Mouse (Mus musculus): ENCODE measurements around the gene Rhox11. TPM values are rescaled to one million over a fixed set of nuclear protein-coding genes. Genes with fewer than 3 reads are reported as not detected.
"Not testable (repeated sequence)": the region's sequence is repeated elsewhere in the genome, so short reads cannot be mapped to it uniquely, and the experiment has no call there.

Gene Rhox11
- not detected in 2 replicates for total RNA-seq (2017)

GRCm38 (mm10) chrX:38085041-38085440, at the start of gene Rhox11:
TSS of gene Rhox11 (minus strand) at chrX:38085141.
- ATAC-seq (replicated peaks in 1 of 2; ENCODE audit: insufficient read depth in 1 of 2, low FRiP score in 2 of 2, low TSS enrichment in 1 of 2, low read depth in 1 of 2, poor library complexity in 2 of 2, severe bottlenecking in 2 of 2): no peak

DNA sequence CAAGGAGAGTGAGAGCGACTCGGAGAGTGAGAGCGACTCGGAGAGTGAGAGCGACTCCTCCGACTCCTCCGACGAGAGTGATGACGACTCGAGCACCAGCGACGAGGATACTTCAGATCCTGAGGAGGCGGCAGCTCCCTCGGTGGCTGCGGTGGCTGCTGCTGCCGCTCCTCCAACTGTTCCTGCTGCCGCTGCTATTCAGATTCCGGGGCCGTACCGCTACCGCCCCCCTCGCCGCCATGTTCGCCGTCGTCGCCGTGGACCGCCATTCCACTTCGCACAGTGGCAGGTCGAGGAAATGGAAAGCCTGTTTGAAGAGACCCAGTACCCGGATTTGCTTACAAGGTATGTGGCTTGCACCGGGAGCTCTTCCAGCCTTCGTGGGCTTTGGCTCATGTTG, 36.5 kb upstream of the Rhox11 start:
- ATAC-seq (replicated peaks in 1 of 2; ENCODE audit: insufficient read depth in 1 of 2, low FRiP score in 2 of 2, low TSS enrichment in 1 of 2, low read depth in 1 of 2, poor library complexity in 2 of 2, severe bottlenecking in 2 of 2): no peak

DNA sequence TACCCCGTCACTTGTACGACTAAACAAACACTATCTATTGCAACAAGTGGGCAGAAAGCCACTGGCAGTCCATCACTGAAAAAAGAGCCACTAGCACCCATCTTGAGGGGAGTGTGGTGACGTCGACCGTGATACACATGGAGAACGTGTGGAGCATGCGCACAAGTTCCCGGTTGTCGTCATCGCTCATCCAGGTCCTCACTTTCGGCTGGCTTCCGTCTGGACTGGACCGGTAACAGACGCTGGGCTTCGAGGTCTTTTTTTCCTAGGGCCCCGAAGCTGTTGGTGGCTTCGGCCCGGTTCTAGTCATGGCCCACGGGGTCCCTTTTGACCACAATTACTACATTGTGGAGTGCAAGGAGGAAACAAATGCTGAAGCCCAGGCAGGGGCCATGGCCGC, 36.0 kb upstream of the Rhox11 start, which contains the start of gene Rhox13:
TSS of gene Rhox13 (plus strand) at position 238 of the 400 bp plus-strand sequence.
- no peak for ATAC-seq (replicated peaks in 1 of 2; ENCODE audit: insufficient read depth in 1 of 2, low FRiP score in 2 of 2, low TSS enrichment in 1 of 2, low read depth in 1 of 2, poor library complexity in 2 of 2, severe bottlenecking in 2 of 2)

- ATAC-seq (replicated peaks in 1 of 2; ENCODE audit: insufficient read depth in 1 of 2, low FRiP score in 2 of 2, low TSS enrichment in 1 of 2, low read depth in 1 of 2, poor library complexity in 2 of 2, severe bottlenecking in 2 of 2): no peak
These were observed 25.9 kb upstream of the Rhox11 start, which contains the start of gene Rhox12 for GRCm38 (mm10) chrX:38110807-38111206. TSS of gene Rhox12 (minus strand) at chrX:38110907.

GRCm38 (mm10) chrX:38084226-38084625, 715 bp downstream of the Rhox11 start:
- no peak for ATAC-seq (replicated peaks in 1 of 2; ENCODE audit: insufficient read depth in 1 of 2, low FRiP score in 2 of 2, low TSS enrichment in 1 of 2, low read depth in 1 of 2, poor library complexity in 2 of 2, severe bottlenecking in 2 of 2)

GRCm38 (mm10) chrX:38066175-38066574, 18.8 kb downstream of the Rhox11 start, which contains the start of gene Rhox10:
TSS of gene Rhox10 (plus strand) at chrX:38066475.
- no peak for ATAC-seq (replicated peaks in 1 of 2; ENCODE audit: insufficient read depth in 1 of 2, low FRiP score in 2 of 2, low TSS enrichment in 1 of 2, low read depth in 1 of 2, poor library complexity in 2 of 2, severe bottlenecking in 2 of 2)

- ATAC-seq (replicated peaks in 1 of 2; ENCODE audit: insufficient read depth in 1 of 2, low FRiP score in 2 of 2, low TSS enrichment in 1 of 2, low read depth in 1 of 2, poor library complexity in 2 of 2, severe bottlenecking in 2 of 2): no peak
These were observed 23.4 kb downstream of the Rhox11 start for GRCm38 (mm10) chrX:38061544-38061943.

GRCm38 (mm10) chrX:38043014-38043413, 41.9 kb downstream of the Rhox11 start, which contains the start of gene Btg1-ps2:
TSS of gene Btg1-ps2 (minus strand) at chrX:38043114.
- not testable (repeated sequence) for ATAC-seq (replicated peaks in 1 of 2; ENCODE audit: insufficient read depth in 1 of 2, low FRiP score in 2 of 2, low TSS enrichment in 1 of 2, low read depth in 1 of 2, poor library complexity in 2 of 2, severe bottlenecking in 2 of 2)

GRCm38 (mm10) chrX:38039666-38040065, 45.3 kb downstream of the Rhox11 start:
- no peak for ATAC-seq (replicated peaks in 1 of 2; ENCODE audit: insufficient read depth in 1 of 2, low FRiP score in 2 of 2, low TSS enrichment in 1 of 2, low read depth in 1 of 2, poor library complexity in 2 of 2, severe bottlenecking in 2 of 2)

- ATAC-seq (replicated peaks in 1 of 2; ENCODE audit: insufficient read depth in 1 of 2, low FRiP score in 2 of 2, low TSS enrichment in 1 of 2, low read depth in 1 of 2, poor library complexity in 2 of 2, severe bottlenecking in 2 of 2): no peak
These were observed 51.1 kb downstream of the Rhox11 start for GRCm38 (mm10) chrX:38033841-38034240.

Other genes starting within 250 kb of the Rhox11 start
- not detected in 2 replicates for gene Rhox8, start 206.2 kb downstream of the Rhox11 start, total RNA-seq (2017)
- gene Rhox7b, start 187.9 kb downstream of the Rhox11 start, total RNA-seq (2017): not detected in 2 replicates
- not detected in 2 replicates for gene Rhox9, start 183.4 kb downstream of the Rhox11 start, total RNA-seq (2017)
- not detected in 2 replicates for gene Btg1-ps1, start 66.3 kb downstream of the Rhox11 start, total RNA-seq (2017)
- gene Btg1-ps2, start 42.0 kb downstream of the Rhox11 start, total RNA-seq (2017): not detected in 2 replicates
- not detected in 2 replicates for gene Rhox10, start 18.7 kb downstream of the Rhox11 start, total RNA-seq (2017)
- not detected in 2 replicates for gene Rhox12, start 25.8 kb upstream of the Rhox11 start, total RNA-seq (2017)
- gene Rhox13, start 36.1 kb upstream of the Rhox11 start, total RNA-seq (2017): not detected in 2 replicates
- 28.4 and 29.6 TPM in 2 replicates for gene Zbtb33, start 104.7 kb upstream of the Rhox11 start, total RNA-seq (2017)
- gene Tmem255a, start 167.3 kb upstream of the Rhox11 start, total RNA-seq (2017): not detected in 2 replicates
- not detected in 2 replicates for gene Atp1b4, start 231.0 kb upstream of the Rhox11 start, total RNA-seq (2017)

All from hematopoietic stem cell, adult 5-6 weeks (primary cell).